Comparison of ENCODE assay signal across 9 mouse cellular contexts in the genomic region with DNA sequence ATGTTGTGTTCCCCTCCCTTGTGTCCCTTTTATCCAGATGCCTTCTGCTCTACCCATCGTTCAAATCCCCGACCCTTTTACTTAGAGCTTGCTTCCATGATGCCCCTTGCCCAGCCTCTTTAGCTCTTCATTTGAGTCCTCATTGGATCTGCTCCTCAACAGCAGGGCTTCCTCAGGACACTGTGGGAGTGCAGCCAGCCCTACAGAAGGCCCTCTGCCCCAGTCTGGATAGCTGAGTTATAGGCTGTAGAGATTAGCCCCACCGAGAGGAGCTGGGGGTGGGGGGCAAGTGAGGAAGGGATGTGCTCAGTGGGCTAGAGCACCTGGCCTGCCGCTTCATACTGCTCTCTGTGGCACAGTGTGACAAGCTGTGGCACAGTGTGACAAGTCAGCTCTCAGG.
DNase-seq lines count a peak whose midpoint lies in the region; ATAC-seq lines count a peak whose summit lies in the region.
"Had no signal": no experiment of that assay in that cellular context is flagged by ENCODE, and none has a peak within 500 bp of the region (broad histone marks: within the 10 kb centered on the region; RNA-seq: fewer than 3 reads in every experiment).

No protein-coding gene starts in this region.

- H3K27me3 ChIP-seq in heart, embryonic 16.5 days (ENCODE audit: control insufficient read depth, insufficient read depth, low read length), result no peaks in the 10 kb centered on the region
- H3K27me3 ChIP-seq in embryonic facial prominence, embryonic 13.5 days, result no peaks in the 10 kb centered on the region
- no peaks in the 10 kb centered on the region for H3K27me3 ChIP-seq in limb, embryonic 12.5 days
- H3K27me3 ChIP-seq: liver, embryonic 15.5 days had no signal

- H3K4me3 ChIP-seq in heart, embryonic 16.5 days (ENCODE audit: low read length), result no peak overlapping the region
- H3K4me3 ChIP-seq in embryonic facial prominence, embryonic 13.5 days, result no peak overlapping the region
- no peak overlapping the region for H3K4me3 ChIP-seq in limb, embryonic 12.5 days (replicated peaks)
- H3K4me3 ChIP-seq: liver, embryonic 15.5 days had no signal

- ATAC-seq in heart, embryonic 16.5 days (replicated peaks; ENCODE audit: extremely low read depth, insufficient read depth, low FRiP score), result no peak
- ATAC-seq in embryonic facial prominence, embryonic 13.5 days (ENCODE audit: insufficient number of reproducible peaks, insufficient read depth, low FRiP score, low TSS enrichment, low read depth), result no peak
- no peak for ATAC-seq in limb, embryonic 12.5 days (ENCODE audit: insufficient number of reproducible peaks, insufficient read depth, low FRiP score, low TSS enrichment, low read depth)

- H3K27ac ChIP-seq in heart, embryonic 16.5 days (ENCODE audit: low read length), result peak overlapping the region; percentile 89
- peak overlapping the region; percentile 90 for H3K27ac ChIP-seq in embryonic facial prominence, embryonic 13.5 days
- H3K27ac ChIP-seq in limb, embryonic 12.5 days, result 0 out of 2 replicates have a peak overlapping the region, but pooled peaks have one; percentile 84
- H3K27ac ChIP-seq: liver, embryonic 15.5 days had no signal

- H3K9ac ChIP-seq in heart, embryonic 16.5 days (ENCODE audit: low read length), result peak overlapping the region; percentile 63
- peak overlapping the region; percentile 51; the same call in 1 of the 2 replicates for H3K9ac ChIP-seq in embryonic facial prominence, embryonic 13.5 days
- no peak overlapping the region for H3K9ac ChIP-seq in limb, embryonic 12.5 days (replicated peaks)
- H3K9ac ChIP-seq: liver, embryonic 15.5 days had no signal

- no peak overlapping the region for H3K4me2 ChIP-seq in heart, embryonic 16.5 days (ENCODE audit: low read depth, low read length)
- no peak overlapping the region for H3K4me2 ChIP-seq in embryonic facial prominence, embryonic 13.5 days
- no peak overlapping the region for H3K4me2 ChIP-seq in limb, embryonic 12.5 days
- H3K4me2 ChIP-seq: liver, embryonic 15.5 days had no signal

- intact Hi-C loops in heart, postnatal 10 days (cut with DNase I), result no loop called here

- no peaks in the 10 kb centered on the region for H3K36me3 ChIP-seq in heart, embryonic 16.5 days (ENCODE audit: control insufficient read depth, insufficient read depth)
- H3K36me3 ChIP-seq in embryonic facial prominence, embryonic 13.5 days, result 0 out of 2 replicates have a peak, but pooled peaks cover 8% of the 10 kb centered on the region
- peaks cover 3% of the 10 kb centered on the region; the same call in 1 of the 2 replicates for H3K36me3 ChIP-seq in limb, embryonic 12.5 days
- H3K36me3 ChIP-seq: liver, embryonic 15.5 days had no signal

- WGBS in heart, embryonic 16.5 days, result 28% methylated on average over 4 of the region's 4 CpGs
- 66% methylated on average over 4 of the region's 4 CpGs for WGBS in embryonic facial prominence, embryonic 13.5 days
- 35% methylated on average over 4 of the region's 4 CpGs for WGBS in limb, embryonic 12.5 days

- peaks cover 89% of the 10 kb centered on the region for H3K4me1 ChIP-seq in heart, embryonic 16.5 days (ENCODE audit: control insufficient read depth, insufficient read depth, low read length)
- peaks cover 97% of the 10 kb centered on the region for H3K4me1 ChIP-seq in embryonic facial prominence, embryonic 13.5 days
- H3K4me1 ChIP-seq in limb, embryonic 12.5 days (replicated peaks), result peaks cover 99% of the 10 kb centered on the region

- DNase-seq in heart, postnatal 10 days, result no peak
- DNase-seq in brain, adult 2 months (ENCODE audit: low read depth, low spot score), result peak; percentile 43
- no peak for DNase-seq in spleen, adult 18-20 months
- no peak for DNase-seq in right cerebral cortex, adult 18-20 months
- no peak for DNase-seq in ovary, postnatal 14 days (ENCODE audit: low spot score)

- no peaks in the 10 kb centered on the region for H3K9me3 ChIP-seq in heart, embryonic 16.5 days (replicated peaks; ENCODE audit: control insufficient read depth, low read length)
- no peaks in the 10 kb centered on the region for H3K9me3 ChIP-seq in embryonic facial prominence, embryonic 13.5 days
- no peaks in the 10 kb centered on the region for H3K9me3 ChIP-seq in limb, embryonic 12.5 days
- H3K9me3 ChIP-seq: liver, embryonic 15.5 days had no signal
